Mouse (Mus musculus): Measurements from ENCODE around the gene Vsig4. TPM values are rescaled to one million over a fixed set of nuclear protein-coding genes. Genes with fewer than 3 reads are reported as not detected.

The Vsig4 gene
- not detected in 2 replicates for polyA plus RNA-seq (2012; rRNA removed)

DNA sequence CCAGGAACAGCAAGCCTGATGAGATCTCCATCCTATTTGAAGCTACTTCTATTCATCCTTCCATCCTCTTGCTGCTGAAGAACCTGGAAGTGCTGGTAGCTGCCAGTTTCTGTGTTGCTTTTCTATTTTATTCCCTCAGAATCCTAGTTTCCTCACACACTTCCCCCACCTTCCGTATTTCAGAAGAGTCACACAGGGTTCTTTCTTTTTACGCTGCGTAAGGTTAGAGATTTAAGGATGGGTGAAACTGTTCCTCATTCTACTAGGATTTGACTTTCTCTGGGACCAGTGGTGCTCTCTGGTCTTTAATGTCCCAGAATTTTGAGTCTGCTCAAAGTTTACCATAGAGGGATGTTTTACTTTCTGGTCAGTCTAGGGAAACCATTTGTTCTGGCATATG is at the start of gene Vsig4:
Gene Vsig4, minus strand, starts transcription at position 101 of the 400 bp plus-strand sequence.
- no peak within 1 kb of the TSS for H3K4me3 ChIP-seq (ENCODE audit: insufficient read depth, low read length)
- TF ChIP-seq CTCF (IDR thresholded peaks at IDR 0.05; ENCODE audit: extremely low read depth, insufficient read depth, low read length) (no peak), POLR2A (IDR thresholded peaks at IDR 0.05; ENCODE audit: extremely low read depth, insufficient read depth, low read length) (no peak)
- H3K4me1 ChIP-seq (ENCODE audit: control insufficient read depth, insufficient read depth, low read length) = no peaks in the 10 kb centered on the region
- H3K27ac ChIP-seq (ENCODE audit: insufficient read depth, low read length) = no peak within 1 kb of the TSS

DNA sequence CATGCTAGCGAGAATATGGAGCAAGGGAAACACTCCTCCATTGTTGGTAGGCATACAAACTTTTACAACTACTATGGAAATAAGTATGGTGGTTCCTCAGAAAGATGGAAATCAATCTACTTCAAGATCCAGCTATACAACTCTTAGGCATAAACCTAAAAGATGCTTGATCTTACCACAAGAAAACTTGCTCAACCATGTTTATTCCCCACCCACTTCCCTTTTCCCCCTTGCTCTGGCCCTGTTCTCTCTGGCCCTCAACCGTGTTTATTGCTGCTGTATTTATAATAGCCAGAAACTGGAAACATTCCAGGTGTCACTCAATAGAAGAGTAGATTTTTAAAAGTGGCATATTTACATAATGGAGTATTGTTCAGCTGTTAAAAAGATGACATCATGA is 45.9 kb upstream of the Vsig4 start:
- Histone ChIP-seq H3K27ac (ENCODE audit: insufficient read depth, low read length) (no peak overlapping the region), H3K4me3 (ENCODE audit: insufficient read depth, low read length) (no peak overlapping the region), H3K4me1 (ENCODE audit: control insufficient read depth, insufficient read depth, low read length) (no peaks in the 10 kb centered on the region)
- TF ChIP-seq POLR2A (IDR thresholded peaks at IDR 0.05; ENCODE audit: extremely low read depth, insufficient read depth, low read length) = no peak

DNA sequence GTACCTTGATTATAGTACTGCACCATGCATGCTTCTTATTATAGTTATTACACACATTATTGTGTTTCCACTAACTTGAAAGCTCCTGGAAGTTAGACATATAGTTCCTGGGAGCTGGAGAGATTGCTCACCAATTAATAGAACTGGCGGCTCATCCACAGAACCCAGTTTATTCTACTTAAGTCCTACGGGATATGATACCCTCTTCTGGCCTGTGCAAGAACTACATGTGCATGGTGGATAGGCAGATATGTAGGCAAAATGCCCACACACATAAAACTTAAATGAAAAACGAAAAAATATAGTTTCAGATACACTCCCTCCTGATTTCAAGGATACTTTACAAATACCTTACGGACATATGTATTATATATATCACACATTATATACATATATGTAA is 36.5 kb upstream of the Vsig4 start:
- Histone ChIP-seq H3K4me3 (ENCODE audit: insufficient read depth, low read length) (no peak overlapping the region), H3K4me1 (ENCODE audit: control insufficient read depth, insufficient read depth, low read length) (no peaks in the 10 kb centered on the region), H3K27ac (ENCODE audit: insufficient read depth, low read length) (no peak overlapping the region)
- TF ChIP-seq CTCF (IDR thresholded peaks at IDR 0.05; ENCODE audit: extremely low read depth, insufficient read depth, low read length) (no peak), POLR2A (IDR thresholded peaks at IDR 0.05; ENCODE audit: extremely low read depth, insufficient read depth, low read length) (no peak)

DNA sequence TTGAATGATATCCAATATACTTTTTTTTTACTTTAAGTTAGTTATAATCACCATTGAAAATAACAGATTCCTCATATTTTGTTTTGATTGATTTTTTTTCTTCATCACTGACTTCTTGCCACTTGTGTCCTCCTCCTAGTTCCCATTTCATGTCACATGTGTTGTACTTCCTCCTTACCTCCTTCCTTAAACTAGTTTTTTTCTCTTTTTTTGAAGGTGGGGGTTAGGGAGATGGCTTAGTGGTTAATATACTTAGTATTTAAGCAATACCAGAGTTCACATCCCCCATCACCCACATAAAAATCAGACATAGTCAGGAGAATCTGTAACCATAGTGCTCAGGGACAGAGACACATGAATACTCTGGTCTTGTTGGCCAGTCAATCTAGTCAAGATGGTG is 36.7 kb downstream of the Vsig4 start:
- Histone ChIP-seq H3K27ac (ENCODE audit: insufficient read depth, low read length) (no peak overlapping the region), H3K4me1 (ENCODE audit: control insufficient read depth, insufficient read depth, low read length) (no peaks in the 10 kb centered on the region), H3K4me3 (ENCODE audit: insufficient read depth, low read length) (no peak overlapping the region)
- TF ChIP-seq CTCF (IDR thresholded peaks at IDR 0.05; ENCODE audit: extremely low read depth, insufficient read depth, low read length) = no peak
- TF ChIP-seq POLR2A (IDR thresholded peaks at IDR 0.05; ENCODE audit: extremely low read depth, insufficient read depth, low read length) = no peak

DNA sequence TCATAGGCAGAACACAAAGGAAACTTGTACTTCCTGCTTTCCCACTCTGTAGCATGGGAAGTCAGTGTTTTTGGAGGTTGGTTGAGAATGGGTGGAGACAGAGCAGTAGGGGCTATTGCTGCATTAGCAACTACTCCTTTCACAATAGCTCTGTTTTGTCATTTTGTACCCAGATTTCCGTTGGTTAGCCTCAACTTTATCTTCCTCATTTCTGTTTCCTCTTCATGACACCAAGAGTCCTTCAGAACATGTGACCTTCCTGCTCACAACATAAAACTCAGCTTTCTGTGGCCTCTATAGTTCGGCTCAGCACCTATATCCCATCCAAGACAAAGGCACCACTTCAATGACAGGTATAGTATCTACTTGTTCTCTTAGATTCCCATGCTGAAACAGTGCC is 53.6 kb downstream of the Vsig4 start:
- no peak overlapping the region for H3K4me3 ChIP-seq (ENCODE audit: insufficient read depth, low read length)
- no peak for TF ChIP-seq POLR2A (IDR thresholded peaks at IDR 0.05; ENCODE audit: extremely low read depth, insufficient read depth, low read length)
- TF ChIP-seq CTCF (IDR thresholded peaks at IDR 0.05; ENCODE audit: extremely low read depth, insufficient read depth, low read length) = no peak
- H3K27ac ChIP-seq (ENCODE audit: insufficient read depth, low read length) = no peak overlapping the region
- no peaks in the 10 kb centered on the region for H3K4me1 ChIP-seq (ENCODE audit: control insufficient read depth, insufficient read depth, low read length)

DNA sequence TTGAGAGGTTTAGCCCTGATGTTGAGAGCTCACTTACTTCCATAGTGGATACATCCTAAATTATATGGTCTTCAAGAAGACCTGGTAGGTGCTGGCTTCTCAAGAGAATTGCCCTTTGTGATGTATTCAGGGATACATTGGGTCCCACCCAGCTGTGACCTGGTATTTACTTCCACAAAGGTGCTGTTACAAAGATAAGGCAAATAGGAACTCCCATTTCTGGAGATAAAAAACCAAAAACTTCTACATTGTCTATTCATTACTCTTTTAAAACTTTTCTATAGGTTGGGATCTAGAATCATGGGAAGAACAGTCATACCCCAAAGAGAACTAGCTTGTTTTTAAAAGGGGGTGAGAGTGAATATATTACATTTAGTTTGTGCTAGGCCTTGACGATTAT is 54.2 kb downstream of the Vsig4 start:
- Histone ChIP-seq H3K4me3 (ENCODE audit: insufficient read depth, low read length) (no peak overlapping the region), H3K4me1 (ENCODE audit: control insufficient read depth, insufficient read depth, low read length) (no peaks in the 10 kb centered on the region), H3K27ac (ENCODE audit: insufficient read depth, low read length) (no peak overlapping the region)
- no peak for TF ChIP-seq POLR2A (IDR thresholded peaks at IDR 0.05; ENCODE audit: extremely low read depth, insufficient read depth, low read length)
- TF ChIP-seq CTCF (IDR thresholded peaks at IDR 0.05; ENCODE audit: extremely low read depth, insufficient read depth, low read length) = no peak

DNA sequence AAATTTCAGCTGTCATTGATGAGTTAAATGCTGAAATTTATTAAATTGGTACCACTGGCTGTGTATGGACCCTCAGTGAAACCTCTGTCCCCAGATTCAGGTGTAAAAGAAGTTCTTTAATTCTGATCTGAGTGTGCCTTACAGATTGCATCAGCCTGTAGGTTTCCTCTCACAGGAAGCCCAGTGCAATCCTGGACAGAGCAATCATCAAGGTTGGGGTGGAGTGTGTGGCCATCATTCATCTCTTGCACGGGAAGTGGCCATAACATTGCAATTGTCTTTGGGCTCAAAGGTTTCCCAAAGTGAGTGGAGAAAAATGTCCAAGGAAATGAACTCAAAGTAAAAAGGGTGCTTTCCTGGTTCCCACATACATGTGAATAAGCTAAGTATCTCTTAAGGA is 57.5 kb downstream of the Vsig4 start:
- no peak for TF ChIP-seq POLR2A (IDR thresholded peaks at IDR 0.05; ENCODE audit: extremely low read depth, insufficient read depth, low read length)
- no peak for TF ChIP-seq CTCF (IDR thresholded peaks at IDR 0.05; ENCODE audit: extremely low read depth, insufficient read depth, low read length)
- H3K27ac ChIP-seq (ENCODE audit: insufficient read depth, low read length) = no peak overlapping the region
- no peaks in the 10 kb centered on the region for H3K4me1 ChIP-seq (ENCODE audit: control insufficient read depth, insufficient read depth, low read length)
- H3K4me3 ChIP-seq (ENCODE audit: insufficient read depth, low read length) = no peak overlapping the region

DNA sequence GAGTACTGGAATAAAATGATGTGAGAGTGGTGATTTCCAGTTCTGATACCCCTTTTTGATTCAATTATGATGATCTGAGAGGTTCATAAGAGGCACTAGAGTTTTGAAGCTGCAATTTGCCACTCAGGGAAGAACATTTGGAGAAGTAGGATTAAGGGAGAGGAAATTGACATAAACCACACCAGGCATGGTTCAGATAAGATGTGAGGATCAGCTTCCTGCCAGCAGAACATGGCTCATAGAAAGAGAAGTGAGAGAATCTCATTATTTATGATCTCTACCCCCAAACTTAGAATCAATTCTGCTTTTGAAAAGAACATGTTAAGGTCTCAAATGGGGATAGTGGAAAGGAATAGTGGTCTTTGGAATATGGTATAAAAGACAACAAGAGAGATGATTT is 66.2 kb downstream of the Vsig4 start:
- Histone ChIP-seq H3K27ac (ENCODE audit: insufficient read depth, low read length) (no peak overlapping the region), H3K4me1 (ENCODE audit: control insufficient read depth, insufficient read depth, low read length) (no peaks in the 10 kb centered on the region), H3K4me3 (ENCODE audit: insufficient read depth, low read length) (no peak overlapping the region)
- no peak for TF ChIP-seq POLR2A (IDR thresholded peaks at IDR 0.05; ENCODE audit: extremely low read depth, insufficient read depth, low read length)

DNA sequence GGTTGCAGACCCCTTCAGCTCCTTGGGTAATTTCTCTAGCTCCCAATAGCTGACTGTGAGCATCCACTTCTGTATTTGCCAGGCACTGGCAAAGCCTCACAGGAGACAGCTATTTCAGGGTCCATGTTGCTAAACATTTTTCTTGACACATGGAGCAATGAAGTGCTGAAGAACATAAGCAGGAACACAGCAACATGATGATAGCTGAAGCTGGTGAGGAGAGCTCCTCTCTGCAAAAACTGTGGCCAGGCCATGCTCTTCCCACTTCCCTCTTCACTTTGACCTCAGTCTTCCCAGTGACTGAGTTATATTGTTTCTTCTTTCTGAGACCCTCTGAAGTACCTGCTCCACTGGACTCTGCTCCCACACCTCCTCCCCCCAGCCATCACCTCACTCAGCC is 67.8 kb downstream of the Vsig4 start:
- TF ChIP-seq POLR2A (IDR thresholded peaks at IDR 0.05; ENCODE audit: extremely low read depth, insufficient read depth, low read length) = no peak
- Histone ChIP-seq H3K27ac (ENCODE audit: insufficient read depth, low read length) (no peak overlapping the region), H3K4me3 (ENCODE audit: insufficient read depth, low read length) (no peak overlapping the region), H3K4me1 (ENCODE audit: control insufficient read depth, insufficient read depth, low read length) (no peaks in the 10 kb centered on the region)

DNA sequence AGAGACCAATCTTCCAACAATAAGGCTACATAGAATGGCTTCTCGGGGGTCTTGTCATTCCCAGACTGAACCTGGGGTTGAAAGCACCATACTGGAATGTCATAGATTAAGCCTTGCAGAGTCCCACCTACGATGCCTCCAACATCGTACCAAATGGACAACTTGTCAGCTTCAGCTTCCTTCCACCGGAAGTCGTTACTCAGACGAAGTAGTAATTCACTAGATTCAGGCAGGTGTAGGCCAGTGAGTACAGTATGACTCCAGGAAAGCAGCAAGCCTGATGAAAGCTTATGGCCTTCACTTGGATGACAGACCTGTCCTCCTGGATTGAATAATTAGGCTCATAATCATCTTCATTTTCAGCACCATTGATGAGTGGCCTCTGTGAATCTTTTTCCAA is 69.0 kb downstream of the Vsig4 start:
- no peak overlapping the region for H3K27ac ChIP-seq (ENCODE audit: insufficient read depth, low read length)
- TF ChIP-seq POLR2A (IDR thresholded peaks at IDR 0.05; ENCODE audit: extremely low read depth, insufficient read depth, low read length) = no peak
- TF ChIP-seq CTCF (IDR thresholded peaks at IDR 0.05; ENCODE audit: extremely low read depth, insufficient read depth, low read length) = no peak
- no peak overlapping the region for H3K4me3 ChIP-seq (ENCODE audit: insufficient read depth, low read length)
- no peaks in the 10 kb centered on the region for H3K4me1 ChIP-seq (ENCODE audit: control insufficient read depth, insufficient read depth, low read length)

DNA sequence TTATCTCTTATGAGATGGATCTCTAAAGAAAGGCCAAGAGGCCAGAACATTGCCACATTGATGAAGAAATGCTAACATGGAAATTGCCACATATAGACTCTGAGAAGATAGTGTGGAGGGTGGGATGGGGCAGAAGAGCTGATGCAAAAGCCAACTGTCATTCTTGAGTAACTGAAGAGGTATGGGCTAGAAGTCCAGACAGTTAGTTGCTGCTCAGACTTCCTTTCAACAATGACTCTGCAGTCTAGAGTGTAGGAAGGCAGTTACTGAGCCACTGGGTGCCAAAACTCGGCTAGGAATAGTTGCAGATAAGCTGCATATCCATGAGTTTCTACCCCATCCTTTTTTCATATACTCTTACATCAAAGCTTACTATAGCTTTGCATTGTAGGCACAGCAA is 75.2 kb downstream of the Vsig4 start:
- H3K4me1 ChIP-seq (ENCODE audit: control insufficient read depth, insufficient read depth, low read length) = no peaks in the 10 kb centered on the region
- TF ChIP-seq CTCF (IDR thresholded peaks at IDR 0.05; ENCODE audit: extremely low read depth, insufficient read depth, low read length) (no peak), POLR2A (IDR thresholded peaks at IDR 0.05; ENCODE audit: extremely low read depth, insufficient read depth, low read length) (no peak)
- no peak overlapping the region for H3K27ac ChIP-seq (ENCODE audit: insufficient read depth, low read length)
- no peak overlapping the region for H3K4me3 ChIP-seq (ENCODE audit: insufficient read depth, low read length)

All from cortical plate, adult 2 months (tissue).